Mouse (Mus musculus) heart, embryonic 10.5 days (tissue): ENCODE results near the gene Stat2. TPM values are rescaled to one million over a fixed set of nuclear protein-coding genes. Genes with fewer than 3 reads are reported as not detected.

ENCODE experiments used
- DNase-seq: peaks from one replicate; pipeline ENCODE4 v3.0.0-alpha.2; 2017; ENCODE audit warnings: low spot score
- H3K27ac ChIP-seq: fragments of 300-500 bp; sonication (generic); 2 replicates; pipeline ENCODE4 v1.5.1; 2016; ENCODE audit warnings: mild to moderate bottlenecking
- H3K27me3 ChIP-seq: fragments of 300-500 bp; sonication (generic); 2 replicates; pipeline ENCODE4 v1.6.1; 2016; ENCODE audit warnings: mild to moderate bottlenecking; ENCODE audit not compliant: poor library complexity, insufficient read depth, severe bottlenecking
- H3K36me3 ChIP-seq: fragments of 300-500 bp; sonication (generic); 2 replicates; pipeline ENCODE4 v1.6.1; 2016; ENCODE audit warnings: mild to moderate bottlenecking, moderate library complexity
- H3K4me1 ChIP-seq: fragments of 300-500 bp; sonication (generic); 2 replicates; pipeline ENCODE4 v1.6.1; 2016; ENCODE audit warnings: mild to moderate bottlenecking
- H3K4me3 ChIP-seq: fragments of 300-500 bp; sonication (generic); 2 replicates; pipeline ENCODE4 v1.5.1; 2016; ENCODE audit warnings: mild to moderate bottlenecking, moderate library complexity
- H3K9me3 ChIP-seq: fragments of 300-500 bp; sonication (generic); 2 replicates; pipeline ENCODE4 v1.6.1; 2016; ENCODE audit warnings: mild to moderate bottlenecking, moderate library complexity
- WGBS: fragments of 180-500 bp; shearing (Covaris S2); methylation state at CpG from one replicate; pipeline ENCODE4 v1.1.7; 2016; 5-methylcytosine and 5-hydroxymethylcytosine counted together
- polyA plus RNA-seq: library from polyadenylated mRNA; unstranded; fragments of >200 nt; fragmentation: Nextera tagmentation; extraction: Ambion mirVana; gene quantifications from 2 replicates; pipeline ENCODE4 v1.2.1, GENCODE M21; 2016

Gene Stat2
- polyA plus RNA-seq: 10.8 and 11.0 TPM in 2 replicates

DNA sequence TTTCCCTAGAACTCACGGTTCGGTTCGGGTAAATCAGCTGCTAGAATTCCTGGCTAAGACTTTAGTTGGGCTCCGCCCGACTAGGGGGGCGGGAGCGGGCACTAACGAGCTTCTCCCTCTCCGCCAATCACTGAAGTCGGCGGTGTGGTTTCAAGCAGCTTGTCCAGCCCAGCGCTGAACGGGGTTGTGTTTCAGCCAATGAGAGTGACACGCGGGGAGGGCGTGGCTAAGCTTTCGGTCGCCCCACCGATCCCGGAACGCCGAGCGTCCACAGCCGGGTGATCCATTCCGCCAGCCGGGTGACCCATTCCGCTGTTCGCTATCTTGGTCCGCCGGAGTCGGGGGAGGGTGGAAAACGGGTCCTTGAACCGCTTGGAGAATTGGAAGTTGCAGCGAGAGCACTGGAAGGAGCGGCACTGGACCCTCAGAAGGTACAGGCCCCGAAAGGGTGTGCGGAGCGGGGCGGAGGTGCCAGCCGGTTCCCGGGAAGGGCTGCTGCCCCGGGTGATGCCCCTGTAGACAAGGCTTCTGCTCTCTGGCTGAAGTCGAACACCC is at the start of gene Stat2:
TSS of gene Stat2 (plus strand) at position 273 of the 555 bp plus-strand sequence.
- Histone ChIP-seq H3K27ac (peak within 1 kb of the TSS; percentile 91), H3K4me3 (peak within 1 kb of the TSS; percentile 92), H3K9me3 (no peaks in the 10 kb centered on the region), H3K27me3 (no peaks in the 10 kb centered on the region), H3K36me3 (0 out of 2 replicates have a peak, but pooled peaks cover 3% of the 10 kb centered on the region), H3K4me1 (peaks cover 16% of the 10 kb centered on the region; the same call in 1 of the 2 replicates)
- peak; percentile 100 for DNase-seq
- WGBS: under 1% methylated on average over 43 of the region's 43 CpGs

DNA sequence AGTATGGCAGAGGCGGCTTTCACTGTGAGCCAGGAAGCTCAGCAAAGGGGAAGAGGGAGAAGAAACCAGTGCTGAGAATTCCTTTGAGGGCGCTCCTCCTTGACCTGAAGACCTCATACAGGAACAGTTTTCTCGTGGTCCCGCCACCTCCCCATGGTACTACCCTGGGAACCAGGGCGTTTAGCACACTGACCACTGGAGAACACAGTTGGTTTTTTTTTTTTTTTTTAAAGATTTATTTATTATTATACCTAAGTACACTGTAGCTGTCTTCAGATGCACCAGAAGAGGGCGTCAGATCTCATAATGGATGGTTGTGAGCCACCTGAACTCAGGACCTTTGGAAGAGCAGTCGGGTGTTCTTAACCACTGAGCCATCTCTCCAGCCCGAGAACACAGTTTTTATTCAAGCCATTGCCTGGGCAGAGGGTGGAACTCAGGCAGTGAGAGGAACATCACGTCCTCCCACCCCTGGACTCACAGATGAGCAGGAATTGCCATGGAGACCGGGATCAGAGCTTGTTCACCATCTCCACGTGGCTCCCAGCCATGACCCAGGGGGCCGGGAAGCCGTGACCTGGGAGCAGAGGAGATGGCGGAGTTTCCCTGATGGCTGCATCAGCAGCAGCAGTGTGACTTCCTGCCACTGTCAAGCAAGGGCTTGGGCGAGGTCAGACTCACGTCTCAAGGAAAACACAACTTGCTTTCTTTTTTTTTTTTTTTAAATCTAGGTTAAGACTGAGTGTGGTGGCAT is 48.6 kb upstream of the Stat2 start:
- H3K36me3 ChIP-seq: no peaks in the 10 kb centered on the region
- no peaks in the 10 kb centered on the region for H3K27me3 ChIP-seq
- no peak overlapping the region for H3K4me3 ChIP-seq
- WGBS: 57% methylated on average over 16 of the region's 16 CpGs
- no peaks in the 10 kb centered on the region for H3K9me3 ChIP-seq
- peaks cover 20% of the 10 kb centered on the region for H3K4me1 ChIP-seq
- no peak for DNase-seq
- no peak overlapping the region for H3K27ac ChIP-seq

DNA sequence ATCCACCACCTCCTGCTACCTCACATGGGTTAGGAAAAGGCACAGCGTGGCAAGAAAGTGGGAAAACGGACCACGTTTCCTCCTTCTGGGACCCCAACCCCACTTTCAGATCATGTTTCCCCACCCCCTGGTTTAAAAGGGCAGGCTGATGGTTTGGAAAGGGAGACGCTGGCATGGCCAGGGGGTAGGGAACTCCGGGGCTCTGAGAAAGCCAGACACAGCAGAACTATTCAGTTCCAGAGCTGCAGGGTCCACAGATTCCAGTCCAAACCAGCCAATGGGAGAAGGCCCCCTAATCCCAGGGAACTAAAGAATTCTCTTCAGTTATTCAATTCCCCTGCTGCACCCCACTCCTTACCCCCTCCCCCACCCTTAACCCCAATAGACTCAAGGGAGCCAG is 45.3 kb upstream of the Stat2 start:
- Histone ChIP-seq H3K27me3 (no peaks in the 10 kb centered on the region), H3K27ac (no peak overlapping the region), H3K36me3 (no peaks in the 10 kb centered on the region), H3K9me3 (no peaks in the 10 kb centered on the region), H3K4me3 (0 out of 2 replicates have a peak overlapping the region, but pooled peaks have one; percentile 8), H3K4me1 (peaks cover 20% of the 10 kb centered on the region)
- WGBS: 51% methylated on average over 5 of the region's 5 CpGs
- DNase-seq: no peak

DNA sequence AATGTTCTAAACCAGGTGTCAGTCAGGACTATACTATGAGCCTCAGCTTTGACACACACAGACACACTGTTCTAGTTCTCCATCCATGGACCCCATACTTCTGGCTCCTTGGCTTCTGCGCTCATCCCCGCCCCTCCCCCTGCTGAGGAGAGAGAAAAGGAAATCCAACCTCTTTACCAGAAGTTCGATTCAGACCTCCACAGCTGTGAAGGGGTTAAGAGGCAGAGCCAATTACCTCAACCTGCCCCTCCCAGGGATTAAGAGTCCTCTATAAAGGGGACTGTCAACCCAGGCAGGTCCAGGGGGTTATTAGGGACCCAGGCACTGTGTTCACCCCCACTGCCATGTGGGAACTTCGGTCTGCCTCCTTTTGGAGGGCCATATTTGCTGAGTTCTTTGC is 44.8 kb upstream of the Stat2 start, which contains the start of gene Mip:
TSS of gene Mip (plus strand) at position 301 of the 400 bp plus-strand sequence.
- H3K36me3 ChIP-seq: no peaks in the 10 kb centered on the region
- H3K9me3 ChIP-seq: no peaks in the 10 kb centered on the region
- 0 out of 2 replicates have a peak within 1 kb of the TSS, but pooled peaks have one; percentile 8 for H3K4me3 ChIP-seq
- peak within 1 kb of the TSS; percentile 56; the same call in 1 of the 2 replicates for H3K27ac ChIP-seq
- peaks cover 21% of the 10 kb centered on the region for H3K4me1 ChIP-seq
- H3K27me3 ChIP-seq: no peaks in the 10 kb centered on the region
- DNase-seq: no peak
- WGBS: 56% methylated on average over 4 of the region's 4 CpGs

DNA sequence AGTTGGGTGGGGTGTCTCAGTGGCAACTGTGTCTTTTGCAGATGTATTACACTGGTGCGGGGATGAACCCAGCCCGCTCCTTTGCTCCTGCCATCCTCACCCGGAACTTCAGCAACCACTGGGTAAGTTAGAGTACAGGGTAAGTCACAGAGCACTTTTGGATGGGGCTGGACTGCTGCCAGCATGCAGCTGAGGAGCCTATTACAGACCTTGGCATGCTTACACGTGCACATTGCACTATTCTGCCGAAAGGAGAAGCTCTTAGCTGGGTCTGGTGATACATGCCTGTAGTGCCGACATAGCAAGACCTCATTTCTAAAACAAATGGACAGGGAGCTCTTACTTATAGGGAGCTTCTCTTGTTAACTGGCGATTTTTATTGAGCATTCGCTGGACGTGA is 42.8 kb upstream of the Stat2 start:
- H3K9me3 ChIP-seq: no peaks in the 10 kb centered on the region
- H3K27ac ChIP-seq: no peak overlapping the region
- 84% methylated on average over 9 of the region's 9 CpGs for WGBS
- no peak for DNase-seq
- no peaks in the 10 kb centered on the region for H3K27me3 ChIP-seq
- no peak overlapping the region for H3K4me3 ChIP-seq
- H3K4me1 ChIP-seq: peaks cover 26% of the 10 kb centered on the region
- no peaks in the 10 kb centered on the region for H3K36me3 ChIP-seq

DNA sequence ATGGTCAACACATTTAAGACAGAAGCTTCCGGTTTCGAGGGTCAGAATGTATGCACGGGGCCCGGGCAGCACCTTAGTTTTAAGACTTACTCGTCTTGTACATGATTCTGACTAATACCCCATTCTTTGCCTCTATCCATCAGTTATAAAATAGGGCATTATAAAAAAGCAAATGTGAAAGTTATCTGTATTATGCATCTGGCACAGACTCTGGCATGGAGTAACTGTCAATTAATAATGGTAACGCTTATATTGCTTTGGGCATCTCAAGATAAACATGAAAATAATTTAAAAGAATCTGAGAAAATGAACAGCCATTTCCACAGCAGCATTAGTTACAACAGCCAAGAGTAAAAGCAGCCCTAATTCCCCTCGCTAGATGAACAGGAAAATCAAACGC is 42.4 kb upstream of the Stat2 start:
- Histone ChIP-seq H3K9me3 (no peaks in the 10 kb centered on the region), H3K4me3 (no peak overlapping the region), H3K27ac (no peak overlapping the region), H3K27me3 (no peaks in the 10 kb centered on the region), H3K36me3 (no peaks in the 10 kb centered on the region), H3K4me1 (peaks cover 30% of the 10 kb centered on the region)
- 87% methylated on average over 8 of the region's 8 CpGs for WGBS
- DNase-seq: no peak

DNA sequence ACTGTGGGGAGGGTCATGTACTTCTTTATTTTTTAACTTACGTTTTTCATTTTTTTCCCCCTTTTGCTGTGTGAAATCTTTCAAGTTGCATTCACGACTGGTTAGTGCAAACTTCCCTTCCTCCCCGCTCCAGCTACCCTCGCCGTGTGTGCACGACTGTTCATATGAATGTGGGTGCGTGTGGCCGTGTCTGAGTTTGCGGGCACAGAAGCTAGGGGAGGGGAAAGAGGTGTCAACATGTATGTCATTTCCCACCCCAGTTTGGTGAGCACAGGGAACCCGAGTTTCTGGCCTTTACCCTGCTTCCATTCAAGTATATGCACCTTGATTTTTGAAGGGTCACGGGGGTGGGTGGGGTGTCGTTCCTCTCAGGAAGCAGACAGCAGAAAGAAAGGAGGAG is 39.8 kb upstream of the Stat2 start:
- Histone ChIP-seq H3K36me3 (0 out of 2 replicates have a peak, but pooled peaks cover 8% of the 10 kb centered on the region), H3K4me3 (no peak overlapping the region), H3K27me3 (no peaks in the 10 kb centered on the region), H3K9me3 (no peaks in the 10 kb centered on the region), H3K4me1 (peaks cover 19% of the 10 kb centered on the region), H3K27ac (peak overlapping the region; percentile 98)
- DNase-seq: no peak
- 84% methylated on average over 12 of the region's 12 CpGs for WGBS

DNA sequence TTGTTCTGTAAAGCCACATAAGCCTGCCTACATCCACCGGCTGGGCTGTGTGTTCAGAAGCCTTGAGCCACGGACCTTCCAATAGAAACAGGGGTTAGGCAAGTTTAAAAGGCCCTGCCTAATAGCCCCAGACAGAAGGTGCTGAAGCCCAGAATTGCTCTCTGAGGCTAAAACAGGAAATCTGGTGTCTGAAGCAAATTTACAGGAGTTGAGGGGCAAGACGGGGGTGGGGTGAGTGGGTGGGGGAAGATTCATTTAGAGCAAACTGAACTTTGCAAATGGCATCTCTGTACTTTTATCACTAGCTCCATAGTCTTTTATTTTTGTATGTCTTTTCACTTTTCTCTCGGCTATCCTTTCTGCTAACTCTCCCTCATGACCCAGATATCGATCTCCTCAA is 39.2 kb upstream of the Stat2 start:
- no peak for DNase-seq
- Histone ChIP-seq H3K27me3 (no peaks in the 10 kb centered on the region), H3K4me1 (peaks cover 14% of the 10 kb centered on the region), H3K4me3 (peak overlapping the region; percentile 91), H3K9me3 (no peaks in the 10 kb centered on the region), H3K27ac (peak overlapping the region; percentile 98), H3K36me3 (0 out of 2 replicates have a peak, but pooled peaks cover 8% of the 10 kb centered on the region)
- 24% methylated on average over 5 of the region's 5 CpGs for WGBS

DNA sequence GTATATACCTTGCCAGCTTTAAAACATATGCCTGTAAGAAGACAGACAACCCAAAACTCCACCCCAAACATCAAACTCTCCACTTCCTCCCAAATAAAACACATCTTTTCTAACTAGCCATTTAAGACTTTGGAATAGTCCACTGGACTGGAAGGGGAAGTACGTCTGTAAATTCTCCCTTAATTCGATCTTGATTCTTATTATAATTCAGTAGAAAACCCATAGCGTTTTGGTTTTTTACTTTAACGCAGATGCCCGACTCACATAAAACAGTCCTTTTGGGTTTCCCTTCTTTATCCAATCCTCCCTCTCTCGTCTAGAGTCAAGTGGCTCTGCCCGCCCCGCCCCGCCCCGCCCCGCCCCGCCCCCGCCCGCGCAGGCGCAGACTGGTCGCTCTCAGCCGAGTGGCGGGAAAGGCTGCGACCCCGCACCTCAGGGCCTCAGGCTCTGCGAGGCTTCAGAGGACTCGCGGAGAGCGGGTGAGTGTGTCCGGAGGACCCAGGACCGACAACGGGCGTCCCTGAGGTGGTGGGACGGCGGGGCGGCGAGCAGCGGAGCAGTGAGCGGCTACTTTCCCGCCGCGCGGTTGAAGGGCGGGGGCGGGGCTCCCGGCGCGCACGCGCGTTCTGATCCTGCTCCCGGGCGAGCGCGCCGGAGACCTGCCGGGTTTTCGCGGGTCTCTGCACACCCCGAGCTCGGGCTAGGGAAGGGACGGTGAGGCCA is 38.5 kb upstream of the Stat2 start, which contains the start of gene Timeless:
TSS of gene Timeless (plus strand) at position 369 of the 723 bp plus-strand sequence.
- DNase-seq: peak; percentile 91
- no peaks in the 10 kb centered on the region for H3K9me3 ChIP-seq
- 0 out of 2 replicates have a peak, but pooled peaks cover 8% of the 10 kb centered on the region for H3K36me3 ChIP-seq
- H3K4me1 ChIP-seq: peaks cover 13% of the 10 kb centered on the region
- WGBS: under 1% methylated on average over 58 of the region's 58 CpGs
- H3K4me3 ChIP-seq: peak within 1 kb of the TSS; percentile 91
- H3K27ac ChIP-seq: peak within 1 kb of the TSS; percentile 98
- no peaks in the 10 kb centered on the region for H3K27me3 ChIP-seq

DNA sequence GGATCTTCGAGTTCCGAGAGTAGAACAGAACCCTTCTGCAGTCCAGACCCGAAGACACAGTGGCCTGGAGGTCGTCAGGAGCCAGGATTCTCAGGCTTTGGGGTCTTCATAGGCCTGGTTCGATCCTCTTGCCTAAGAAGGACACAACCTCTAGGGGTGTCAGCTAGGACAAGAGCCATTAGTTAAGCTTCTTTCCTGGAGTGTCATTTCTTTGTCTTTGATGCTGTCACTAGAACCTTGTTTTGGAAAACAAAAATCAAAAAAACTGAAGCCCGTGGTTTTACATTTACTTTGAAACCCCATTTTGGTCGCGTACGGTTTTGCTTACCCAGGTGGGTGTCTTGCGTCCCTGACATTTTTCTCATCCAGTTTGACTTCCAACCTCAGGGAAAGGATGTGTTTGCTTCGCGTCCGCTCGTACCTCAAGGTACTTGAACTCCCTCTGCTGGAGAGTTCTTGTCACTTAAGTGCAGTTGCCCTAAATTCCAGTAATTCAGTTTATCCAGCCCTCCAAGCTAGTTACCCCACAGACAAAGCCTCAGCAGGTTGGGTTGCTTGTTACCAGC is 37.9 kb upstream of the Stat2 start:
- Histone ChIP-seq H3K4me1 (peaks cover 13% of the 10 kb centered on the region), H3K36me3 (0 out of 2 replicates have a peak, but pooled peaks cover 8% of the 10 kb centered on the region), H3K4me3 (peak overlapping the region; percentile 91), H3K27me3 (no peaks in the 10 kb centered on the region), H3K27ac (peak overlapping the region; percentile 98), H3K9me3 (no peaks in the 10 kb centered on the region)
- under 1% methylated on average over 14 of the region's 14 CpGs for WGBS
- peak; percentile 82 for DNase-seq

DNA sequence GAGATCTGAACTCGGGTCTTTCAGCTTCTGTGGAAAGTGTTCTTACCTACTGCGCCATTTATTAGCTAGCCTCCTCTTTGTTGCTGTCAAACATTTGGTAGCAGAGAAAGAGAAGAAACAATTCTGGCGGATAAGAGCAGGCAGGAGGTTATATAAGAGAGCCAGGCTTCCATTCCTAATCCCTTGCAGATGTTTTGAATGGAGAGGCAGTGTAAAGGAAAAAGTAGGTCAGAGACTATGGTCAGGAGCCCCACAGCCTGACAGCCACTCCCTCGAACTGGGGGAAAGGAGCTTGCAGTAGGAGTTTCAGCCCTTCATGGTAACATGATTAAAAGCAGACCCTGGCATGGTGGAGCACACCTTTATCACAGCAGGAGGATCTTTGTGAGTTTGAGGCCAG is 34.0 kb upstream of the Stat2 start:
- H3K4me3 ChIP-seq: no peak overlapping the region
- no peak overlapping the region for H3K27ac ChIP-seq
- 72% methylated on average over 4 of the region's 4 CpGs for WGBS
- H3K27me3 ChIP-seq: no peaks in the 10 kb centered on the region
- no peak for DNase-seq
- H3K4me1 ChIP-seq: peaks cover 11% of the 10 kb centered on the region; the same call in 1 of the 2 replicates
- no peaks in the 10 kb centered on the region for H3K9me3 ChIP-seq
- peaks cover 32% of the 10 kb centered on the region for H3K36me3 ChIP-seq

DNA sequence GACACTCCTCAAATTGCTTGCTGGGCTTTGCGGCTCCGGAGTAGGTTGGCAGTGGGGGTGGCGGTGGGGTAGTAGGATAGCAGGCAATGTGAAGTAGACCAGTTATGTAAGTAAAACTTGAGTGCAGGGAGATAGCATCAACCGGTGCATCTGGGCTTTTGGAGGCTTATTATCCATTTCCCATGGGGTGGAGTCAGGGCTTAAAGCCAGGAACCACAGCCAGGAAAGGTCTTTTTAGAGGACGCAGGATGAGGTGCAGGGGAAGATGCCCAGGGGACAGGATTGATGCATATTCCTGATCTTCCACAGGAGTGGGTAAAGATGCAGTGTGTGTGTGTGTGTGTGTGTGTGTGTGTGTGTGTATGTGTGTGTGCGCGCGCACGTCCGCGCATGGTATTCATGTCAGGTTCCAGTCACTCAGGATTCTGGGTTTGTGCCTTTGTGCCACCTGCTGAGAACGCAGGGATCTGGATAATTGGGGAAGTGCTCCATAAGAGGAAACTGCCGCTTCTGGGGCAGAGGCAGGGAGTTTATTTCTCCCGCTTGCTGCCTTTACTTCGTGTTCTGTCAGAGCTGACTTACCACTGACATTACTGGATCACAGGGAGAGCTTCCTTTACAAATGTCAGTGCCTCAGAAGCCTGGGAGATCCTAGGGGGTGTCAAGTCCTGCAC is 32.4 kb upstream of the Stat2 start:
- no peak for DNase-seq
- H3K27ac ChIP-seq: no peak overlapping the region
- H3K4me1 ChIP-seq: peaks cover 8% of the 10 kb centered on the region; the same call in 1 of the 2 replicates
- H3K27me3 ChIP-seq: no peaks in the 10 kb centered on the region
- no peak overlapping the region for H3K4me3 ChIP-seq
- no peaks in the 10 kb centered on the region for H3K9me3 ChIP-seq
- H3K36me3 ChIP-seq: peaks cover 48% of the 10 kb centered on the region
- WGBS: 87% methylated on average over 15 of the region's 15 CpGs
